Mouse (Mus musculus): ENCODE data around the gene Fuca1. TPM values are rescaled to one million over a fixed set of nuclear protein-coding genes. Genes with fewer than 3 reads are reported as not detected.

Gene Fuca1
- polyA plus RNA-seq, 1 experiment, result 29.8 TPM

DNA sequence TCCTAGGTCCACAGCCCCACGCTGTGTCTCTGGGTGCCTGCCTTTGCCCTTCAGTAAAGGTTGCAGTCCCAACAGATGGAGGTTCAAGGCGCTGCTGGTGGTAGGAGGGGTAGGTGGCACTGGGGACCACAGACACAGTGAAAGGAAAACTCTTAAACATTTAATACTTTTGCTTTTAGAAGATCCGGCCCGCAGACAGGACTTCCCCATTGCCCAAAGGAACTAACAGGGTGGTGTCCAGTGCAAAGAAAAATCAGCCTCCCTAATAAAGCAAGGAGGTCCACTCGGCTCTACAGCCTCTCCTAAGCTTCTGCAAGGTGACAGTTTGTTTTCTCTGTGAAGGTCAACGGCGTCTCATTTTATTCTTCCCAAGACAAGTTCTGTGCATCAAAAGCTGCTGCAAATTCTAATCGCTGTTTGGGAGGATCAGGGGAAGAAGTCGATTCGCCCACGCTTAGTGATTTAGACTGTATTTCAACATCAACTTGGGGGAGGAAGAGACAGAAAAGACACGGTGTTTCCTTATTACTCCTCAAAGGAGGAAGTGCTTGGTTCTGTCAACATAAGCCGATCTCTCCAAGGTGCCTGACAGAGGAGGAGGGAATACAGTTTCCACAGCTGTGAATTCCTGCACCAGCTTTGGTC is 1.8 kb upstream of the Fuca1 start:
- H3ac ChIP-seq (ENCODE audit: control insufficient read depth, insufficient read length), result no peak overlapping the region
- H3K4me3 ChIP-seq, result no peak overlapping the region
- no peaks in the 10 kb centered on the region for H3K36me3 ChIP-seq (ENCODE audit: control insufficient read depth, insufficient read depth)
- H3K79me2 ChIP-seq (ENCODE audit: control insufficient read depth, insufficient read depth), result no peaks in the 10 kb centered on the region
- peaks cover 21% of the 10 kb centered on the region for H3K27me3 ChIP-seq (ENCODE audit: control insufficient read depth, insufficient read depth, insufficient read length)
- TF ChIP-seq POLR2A (IDR thresholded peaks at IDR 0.05; ENCODE audit: insufficient read length, low read depth) (no peak), MYOG (IDR thresholded peaks at IDR 0.05; ENCODE audit: control insufficient read depth in 1 of 3, insufficient read depth in 1 of 3, insufficient read length in 2 of 3, low read depth in 2 of 3) (no peak), TCF12 (IDR thresholded peaks at IDR 0.05; ENCODE audit: insufficient read depth, poor library complexity, severe bottlenecking) (no peak), CEBPB (IDR thresholded peaks at IDR 0.05; ENCODE audit: insufficient read depth, poor library complexity, severe bottlenecking) (no peak), POLR2AphosphoS2 (IDR thresholded peaks at IDR 0.05; ENCODE audit: insufficient read length, low read depth) (no peak), SRF (IDR thresholded peaks at IDR 0.05; ENCODE audit: control insufficient read depth, insufficient read length, low read depth) (no peak), REST (IDR thresholded peaks at IDR 0.05; ENCODE audit: insufficient read depth, insufficient read length) (no peak), TCF3 (IDR thresholded peaks at IDR 0.05; ENCODE audit: insufficient read length, low read depth) (no peak)
- no peak overlapping the region for H3K4me2 ChIP-seq (ENCODE audit: low read depth)

- peaks cover 21% of the 10 kb centered on the region for H3K27me3 ChIP-seq (ENCODE audit: control insufficient read depth, insufficient read depth, insufficient read length)
- TF ChIP-seq MAX (IDR thresholded peaks at IDR 0.05; ENCODE audit: low read depth) (no peak), MYOG (IDR thresholded peaks at IDR 0.05; ENCODE audit: control insufficient read depth in 1 of 3, insufficient read depth in 1 of 3, insufficient read length in 2 of 3, low read depth in 2 of 3) (no peak), REST (IDR thresholded peaks at IDR 0.05; ENCODE audit: insufficient read depth, insufficient read length) (no peak), SRF (IDR thresholded peaks at IDR 0.05; ENCODE audit: control insufficient read depth, insufficient read length, low read depth) (no peak)
Observed at GRCm38 (mm10) chr4:135919280-135919639, 1.3 kb upstream of the Fuca1 start.

DNA sequence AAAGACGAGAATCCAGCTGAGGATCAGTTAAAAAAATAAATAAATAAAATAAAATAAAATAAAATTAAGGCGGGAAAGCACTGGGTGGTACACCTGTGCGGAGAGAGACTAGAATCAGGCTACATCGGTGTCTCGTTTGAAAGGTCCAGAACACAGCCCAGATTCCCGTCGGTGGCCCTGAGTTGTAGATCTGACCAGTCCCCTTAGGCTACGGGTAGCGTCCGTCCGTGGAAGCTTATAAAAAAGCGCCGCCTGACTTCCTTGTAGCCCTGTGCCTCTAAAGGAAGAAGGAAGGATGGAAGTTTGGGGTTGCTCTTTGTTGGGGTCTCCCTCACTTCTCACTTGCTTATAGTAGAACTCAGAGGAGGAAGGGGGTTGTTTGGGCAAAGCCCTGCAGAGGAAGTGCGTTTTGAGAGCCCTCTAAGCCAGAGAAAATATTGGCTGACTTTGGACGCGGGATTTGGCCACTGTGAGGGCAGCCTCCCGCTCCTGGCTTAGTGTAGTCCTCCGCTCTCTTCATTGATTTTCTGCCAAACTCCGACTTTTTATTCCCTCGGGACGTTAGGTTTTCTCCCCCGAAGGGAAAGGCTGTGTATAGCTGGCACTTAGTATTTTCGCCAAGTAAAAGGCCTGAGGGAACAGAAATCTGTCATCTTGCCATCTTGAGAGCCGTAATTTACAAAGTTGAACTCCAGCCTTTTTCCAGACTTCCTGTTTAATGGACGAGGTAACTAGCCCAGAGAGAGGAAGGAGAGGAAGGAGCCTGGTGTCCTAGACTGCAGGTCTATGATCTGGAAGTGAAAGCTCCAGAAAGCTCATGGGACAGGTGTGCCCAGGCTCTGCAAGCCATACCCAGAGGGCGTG is 954 bp downstream of the Fuca1 start:
- peak overlapping the region; percentile 47 for H3K4me3 ChIP-seq
- H3K79me2 ChIP-seq (ENCODE audit: control insufficient read depth, insufficient read depth), result no peaks in the 10 kb centered on the region
- no peaks in the 10 kb centered on the region for H3K36me3 ChIP-seq (ENCODE audit: control insufficient read depth, insufficient read depth)
- peak overlapping the region; percentile 98 for H3K4me2 ChIP-seq (ENCODE audit: low read depth)
- TF ChIP-seq MAX (IDR thresholded peaks at IDR 0.05; ENCODE audit: low read depth) (no peak), E2F4 (IDR thresholded peaks at IDR 0.05; ENCODE audit: insufficient read depth) (no peak), MYOD1 (IDR thresholded peaks at IDR 0.05; ENCODE audit: control insufficient read depth in 1 of 3, insufficient read length in 2 of 3, low read depth in 2 of 3) (no peak), TCF12 (IDR thresholded peaks at IDR 0.05; ENCODE audit: insufficient read depth, poor library complexity, severe bottlenecking) (no peak), USF1 (IDR thresholded peaks at IDR 0.05; ENCODE audit: low read depth) (no peak), SRF (IDR thresholded peaks at IDR 0.05; ENCODE audit: control insufficient read depth, insufficient read length, low read depth) (no peak), CEBPB (IDR thresholded peaks at IDR 0.05; ENCODE audit: insufficient read depth, poor library complexity, severe bottlenecking) (no peak), POLR2A (IDR thresholded peaks at IDR 0.05; ENCODE audit: insufficient read length, low read depth) (no peak), REST (IDR thresholded peaks at IDR 0.05; ENCODE audit: insufficient read depth, insufficient read length) (no peak), POLR2AphosphoS2 (IDR thresholded peaks at IDR 0.05; ENCODE audit: insufficient read length, low read depth) (no peak), TCF3 (IDR thresholded peaks at IDR 0.05; ENCODE audit: insufficient read length, low read depth) (no peak), MYOG (IDR thresholded peaks at IDR 0.05; ENCODE audit: control insufficient read depth in 1 of 3, insufficient read depth in 1 of 3, insufficient read length in 2 of 3, low read depth in 2 of 3) (no peak)
- peaks cover 19% of the 10 kb centered on the region for H3K27me3 ChIP-seq (ENCODE audit: control insufficient read depth, insufficient read depth, insufficient read length)
- peak overlapping the region; percentile 26 for H3ac ChIP-seq (ENCODE audit: control insufficient read depth, insufficient read length)

More at GRCm38 (mm10) chr4:135919280-135919639, 1.3 kb upstream of the Fuca1 start:
- Histone ChIP-seq H3K79me2 (ENCODE audit: control insufficient read depth, insufficient read depth) (no peaks in the 10 kb centered on the region), H3ac (ENCODE audit: control insufficient read depth, insufficient read length) (no peak overlapping the region), H3K36me3 (ENCODE audit: control insufficient read depth, insufficient read depth) (no peaks in the 10 kb centered on the region), H3K4me2 (ENCODE audit: low read depth) (no peak overlapping the region), H3K4me3 (no peak overlapping the region)

DNA sequence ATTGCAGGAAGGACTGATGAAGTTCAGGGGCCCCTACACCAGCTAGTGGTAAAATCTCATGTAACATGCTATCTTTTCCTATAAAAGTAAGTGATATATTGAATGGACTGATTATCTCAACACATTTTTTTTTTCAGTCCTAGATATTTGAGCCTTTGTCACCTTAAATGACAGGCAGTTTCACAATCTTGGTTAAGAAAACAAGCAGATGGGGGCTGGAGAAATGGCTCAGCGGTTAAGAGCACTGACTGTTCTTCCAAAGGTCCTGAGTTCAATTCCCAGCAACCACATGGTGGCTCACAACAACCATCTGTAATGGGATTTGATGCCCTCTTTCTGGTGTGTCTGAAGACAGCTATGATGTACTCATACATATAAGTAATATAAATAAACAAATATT is 1.7 kb downstream of the Fuca1 start:
- H3K27me3 ChIP-seq (ENCODE audit: control insufficient read depth, insufficient read depth, insufficient read length), result peaks cover 12% of the 10 kb centered on the region
- H3K4me3 ChIP-seq, result peak overlapping the region; percentile 47
- no peaks in the 10 kb centered on the region for H3K36me3 ChIP-seq (ENCODE audit: control insufficient read depth, insufficient read depth)
- no peak overlapping the region for H3ac ChIP-seq (ENCODE audit: control insufficient read depth, insufficient read length)
- H3K79me2 ChIP-seq (ENCODE audit: control insufficient read depth, insufficient read depth), result no peaks in the 10 kb centered on the region
- TF ChIP-seq USF1 (IDR thresholded peaks at IDR 0.05; ENCODE audit: low read depth) (no peak), TCF12 (IDR thresholded peaks at IDR 0.05; ENCODE audit: insufficient read depth, poor library complexity, severe bottlenecking) (no peak), POLR2AphosphoS2 (IDR thresholded peaks at IDR 0.05; ENCODE audit: insufficient read length, low read depth) (no peak), REST (IDR thresholded peaks at IDR 0.05; ENCODE audit: insufficient read depth, insufficient read length) (no peak), MAX (IDR thresholded peaks at IDR 0.05; ENCODE audit: low read depth) (no peak), MYOD1 (IDR thresholded peaks at IDR 0.05; ENCODE audit: control insufficient read depth in 1 of 3, insufficient read length in 2 of 3, low read depth in 2 of 3) (no peak), SRF (IDR thresholded peaks at IDR 0.05; ENCODE audit: control insufficient read depth, insufficient read length, low read depth) (no peak), CEBPB (IDR thresholded peaks at IDR 0.05; ENCODE audit: insufficient read depth, poor library complexity, severe bottlenecking) (no peak), POLR2A (IDR thresholded peaks at IDR 0.05; ENCODE audit: insufficient read length, low read depth) (no peak), TCF3 (IDR thresholded peaks at IDR 0.05; ENCODE audit: insufficient read length, low read depth) (no peak), E2F4 (IDR thresholded peaks at IDR 0.05; ENCODE audit: insufficient read depth) (no peak), MYOG (IDR thresholded peaks at IDR 0.05; ENCODE audit: control insufficient read depth in 1 of 3, insufficient read depth in 1 of 3, insufficient read length in 2 of 3, low read depth in 2 of 3) (no peak)
- H3K4me2 ChIP-seq (ENCODE audit: low read depth), result peak overlapping the region; percentile 98

Data from myocyte (in vitro differentiated cells).